Comparison of ENCODE assay signal across 9 mouse cellular contexts in genomic region chr10:127708850-127709370, GRCm38 (mm10). TPM values are rescaled to one million over a fixed set of nuclear protein-coding genes. Genes with fewer than 3 reads are reported as not detected.
"Had no signal": no experiment of that assay in that cellular context is flagged by ENCODE, and none has a peak within 500 bp of the region (broad histone marks: within the 10 kb centered on the region; RNA-seq: fewer than 3 reads in every experiment).

No protein-coding gene starts in this region.

- DNase-seq: lung, adult 18-20 months; lung, embryonic 14.5 days; lung, postnatal 10 days; right cerebral cortex, postnatal 14 days; thymus, adult 2 months; thymus, postnatal 25 days; thymus, postnatal 4 days had no signal

RNA-seq across cellular contexts. Expression of gene Myo1a, which starts 3.9 kb away (rescaled TPM):
- total RNA-seq: monocyte, adult 5-6 weeks had no signal

RNA-seq across cellular contexts. Expression of gene Tac2, which starts 15.4 kb away (rescaled TPM):
- total RNA-seq: monocyte, adult 5-6 weeks; neutrophil, adult 5-6 weeks had no signal
